Mouse (Mus musculus) lung, embryonic 16.5 days (tissue): ENCODE results near the gene Elavl3. TPM values are rescaled to one million over a fixed set of nuclear protein-coding genes. Genes with fewer than 3 reads are reported as not detected.
"Not testable (repeated sequence)": the region's sequence is repeated elsewhere in the genome, so short reads cannot be mapped to it uniquely, and the experiment has no call there.

Source experiments
- ATAC-seq: fragments of 200-750 bp; cut with Nextera tagmentation; 2 replicates; pipeline ENCODE4 v1.8.0; 2017; ENCODE audit warnings: low read depth, mild to moderate bottlenecking, moderate library complexity
- H3K27ac ChIP-seq: fragments of 300-500 bp; sonication (generic); 2 replicates; pipeline ENCODE4 v1.5.1; 2014; ENCODE audit warnings: mild to moderate bottlenecking, control low read depth, low read length
- H3K27me3 ChIP-seq: fragments of 300-500 bp; sonication (generic); 2 replicates; pipeline ENCODE4 v1.6.1; 2014; ENCODE audit warnings: low read depth, low read length, mixed read lengths; ENCODE audit not compliant: control insufficient read depth, insufficient read depth
- H3K36me3 ChIP-seq: fragments of 300-500 bp; sonication (generic); 2 replicates; pipeline ENCODE4 v1.6.1; 2014; ENCODE audit warnings: low read length; ENCODE audit not compliant: control insufficient read depth, insufficient read depth
- H3K4me1 ChIP-seq: fragments of 300-500 bp; sonication (generic); replicated peaks from 2 replicates; pipeline ENCODE4 v1.6.1; 2014; ENCODE audit warnings: low read length, mixed read lengths; ENCODE audit not compliant: control insufficient read depth, insufficient read depth
- H3K4me2 ChIP-seq: fragments of 300-500 bp; sonication (generic); 2 replicates; pipeline ENCODE4 v1.6.1; 2014; ENCODE audit warnings: low read depth, low read length, control low read depth
- H3K4me3 ChIP-seq: fragments of 300-500 bp; sonication (generic); 2 replicates; pipeline ENCODE4 v1.5.1; 2014; ENCODE audit warnings: mild to moderate bottlenecking, low read length, control low read depth
- H3K9ac ChIP-seq: fragments of 300-500 bp; sonication (generic); 2 replicates; pipeline ENCODE4 v1.6.1; 2014; ENCODE audit warnings: low read length, control low read depth
- H3K9me3 ChIP-seq: fragments of 300-500 bp; sonication (generic); 2 replicates; pipeline ENCODE4 v1.6.1; 2016; ENCODE audit warnings: low read length; ENCODE audit not compliant: control insufficient read depth
- WGBS: fragments of 180-500 bp; shearing (Covaris S2); extraction: QIAGEN DNeasy Blood & Tissue Kit; methylation state at CpG from one replicate; pipeline ENCODE4 v1.1.7; 2014; 5-methylcytosine and 5-hydroxymethylcytosine counted together
- polyA plus RNA-seq: library from polyadenylated mRNA; unstranded; fragments of >200 nt; fragmentation: Nextera tagmentation; extraction: Ambion mirVana; gene quantifications from 2 replicates; pipeline ENCODE4 v1.2.1, GENCODE M21; 2015

The Elavl3 gene
- polyA plus RNA-seq, 1 experiment from 2014 or later, result 0.18 TPM

- peak within 1 kb of the TSS; percentile 90 for H3K4me3 ChIP-seq
- H3K4me2 ChIP-seq, result peak within 1 kb of the TSS; percentile 82
- H3K9ac ChIP-seq, result peak within 1 kb of the TSS; percentile 76
- H3K36me3 ChIP-seq, result no peaks in the 10 kb centered on the region
- no peaks in the 10 kb centered on the region for H3K27me3 ChIP-seq
- H3K9me3 ChIP-seq, result no peaks in the 10 kb centered on the region
- ATAC-seq, result peak; percentile 99
- H3K4me1 ChIP-seq, result 0 out of 2 replicates have a peak, but pooled peaks cover 4% of the 10 kb centered on the region
- WGBS, result under 1% methylated on average over 48 of the region's 48 CpGs
- peak within 1 kb of the TSS; percentile 75 for H3K27ac ChIP-seq
Measured at GRCm38 (mm10) chr9:22085022-22085834, 33.4 kb upstream of the Elavl3 start, which contains the start of gene Ecsit. Gene Ecsit, minus strand, starts transcription at chr9:22085438.

- Histone ChIP-seq H3K9me3 (no peaks in the 10 kb centered on the region), H3K27ac (peak overlapping the region; percentile 75; the same call in 1 of the 2 replicates), H3K4me3 (peak overlapping the region; percentile 90), H3K9ac (peak overlapping the region; percentile 76), H3K4me2 (peak overlapping the region; percentile 82), H3K4me1 (0 out of 2 replicates have a peak, but pooled peaks cover 4% of the 10 kb centered on the region), H3K36me3 (no peaks in the 10 kb centered on the region), H3K27me3 (no peaks in the 10 kb centered on the region)
- 27% methylated on average over 4 of the region's 4 CpGs for WGBS
- ATAC-seq, result no peak
Measured at GRCm38 (mm10) chr9:22084667-22085021, 32.8 kb upstream of the Elavl3 start.

- Histone ChIP-seq H3K9me3 (no peaks in the 10 kb centered on the region), H3K9ac (no peak overlapping the region), H3K27me3 (no peaks in the 10 kb centered on the region), H3K4me3 (no peak overlapping the region), H3K4me1 (no peaks in the 10 kb centered on the region; the same call in 1 of the 2 replicates), H3K4me2 (no peak overlapping the region), H3K36me3 (no peaks in the 10 kb centered on the region), H3K27ac (no peak overlapping the region)
- WGBS, result 92% methylated on average over 23 of the region's 23 CpGs
- no peak for ATAC-seq
Measured at GRCm38 (mm10) chr9:22076223-22076622, 24.4 kb upstream of the Elavl3 start.

- H3K36me3 ChIP-seq, H3K4me3 ChIP-seq: not testable (repeated sequence)
- 66% methylated on average over 5 of the region's 5 CpGs for WGBS
Measured at GRCm38 (mm10) chr9:22075778-22076177, 24.0 kb upstream of the Elavl3 start.

GRCm38 (mm10) chr9:22072276-22072675, 20.5 kb upstream of the Elavl3 start:
- H3K27ac ChIP-seq, result no peak overlapping the region
- no peaks in the 10 kb centered on the region for H3K9me3 ChIP-seq
- no peaks in the 10 kb centered on the region for H3K27me3 ChIP-seq
- no peak overlapping the region for H3K4me3 ChIP-seq
- H3K9ac ChIP-seq, result no peak overlapping the region
- H3K4me2 ChIP-seq, result no peak overlapping the region
- peaks cover 3% of the 10 kb centered on the region; the same call in 1 of the 2 replicates for H3K36me3 ChIP-seq
- WGBS, result 91% methylated on average over 4 of the region's 4 CpGs
- ATAC-seq, result no peak
- peaks cover 8% of the 10 kb centered on the region for H3K4me1 ChIP-seq

More at GRCm38 (mm10) chr9:22075778-22076177, 24.0 kb upstream of the Elavl3 start:
- H3K4me2 ChIP-seq, H3K9ac ChIP-seq, ATAC-seq, H3K27me3 ChIP-seq, H3K4me1 ChIP-seq, H3K9me3 ChIP-seq, H3K27ac ChIP-seq: not testable (repeated sequence)

- H3K4me2 ChIP-seq, result peak within 1 kb of the TSS; percentile 71
- H3K9ac ChIP-seq, result peak within 1 kb of the TSS; percentile 69
- peak within 1 kb of the TSS; percentile 96 for H3K27ac ChIP-seq
- H3K9me3 ChIP-seq, result no peaks in the 10 kb centered on the region
- peak; percentile 98 for ATAC-seq
- WGBS, result under 1% methylated on average over 61 of the region's 87 CpGs
- peaks cover 8% of the 10 kb centered on the region for H3K4me1 ChIP-seq
- no peaks in the 10 kb centered on the region for H3K27me3 ChIP-seq
- H3K4me3 ChIP-seq, result peak within 1 kb of the TSS; percentile 55
- peaks cover 3% of the 10 kb centered on the region; the same call in 1 of the 2 replicates for H3K36me3 ChIP-seq
Measured at GRCm38 (mm10) chr9:22070791-22071573, 19.2 kb upstream of the Elavl3 start, which contains the start of the genes Gm49318 and Zfp653. Gene Gm49318, minus strand, starts transcription at chr9:22071259. Gene Zfp653, minus strand, starts transcription at chr9:22071376.

GRCm38 (mm10) chr9:22069881-22070553, 18.2 kb upstream of the Elavl3 start:
- H3K9me3 ChIP-seq, result no peaks in the 10 kb centered on the region
- no peaks in the 10 kb centered on the region for H3K27me3 ChIP-seq
- peaks cover 6% of the 10 kb centered on the region for H3K36me3 ChIP-seq
- H3K4me3 ChIP-seq, result peak overlapping the region; percentile 55
- 58% methylated on average over 4 of the region's 4 CpGs for WGBS
- peak overlapping the region; percentile 71 for H3K4me2 ChIP-seq
- peaks cover 8% of the 10 kb centered on the region for H3K4me1 ChIP-seq
- H3K9ac ChIP-seq, result peak overlapping the region; percentile 69
- H3K27ac ChIP-seq, result peak overlapping the region; percentile 34
- ATAC-seq, result no peak

- Histone ChIP-seq H3K4me3 (no peak overlapping the region), H3K27ac (no peak overlapping the region), H3K4me2 (no peak overlapping the region), H3K36me3 (peaks cover 14% of the 10 kb centered on the region), H3K27me3 (no peaks in the 10 kb centered on the region), H3K9ac (no peak overlapping the region), H3K9me3 (no peaks in the 10 kb centered on the region), H3K4me1 (peaks cover 8% of the 10 kb centered on the region)
- ATAC-seq, result no peak
- WGBS, result 82% methylated on average over 5 of the region's 5 CpGs
Measured at GRCm38 (mm10) chr9:22067195-22067594, 15.4 kb upstream of the Elavl3 start.
